Mouse (Mus musculus): ENCODE data around the gene Zfhx3. TPM values are rescaled to one million over a fixed set of nuclear protein-coding genes. Genes with fewer than 3 reads are reported as not detected.

Zfhx3 gene
- polyA plus RNA-seq, 1 experiment from 2014 or later: 17.8 TPM

- Histone ChIP-seq H3K27ac (ENCODE audit: low read depth, low read length) (no peak overlapping the region), H3K4me2 (ENCODE audit: low read length) (no peak overlapping the region), H3K27me3 (replicated peaks; ENCODE audit: control insufficient read depth, insufficient read depth, low read length) (no peaks in the 10 kb centered on the region; the same call in 1 of the 2 replicates), H3K4me3 (ENCODE audit: low read length) (no peak overlapping the region), H3K36me3 (ENCODE audit: control insufficient read depth, insufficient read depth, low read length) (no peaks in the 10 kb centered on the region), H3K4me1 (ENCODE audit: control insufficient read depth, insufficient read depth, low read depth, low read length) (peaks cover 3% of the 10 kb centered on the region; the same call in 1 of the 2 replicates), H3K9me3 (ENCODE audit: control insufficient read depth, low read length) (peaks cover 4% of the 10 kb centered on the region; the same call in 1 of the 2 replicates), H3K9ac (ENCODE audit: low read depth, low read length) (no peak overlapping the region)
- ATAC-seq: no peak
- 62% methylated on average over 6 of the region's 6 CpGs for WGBS
Observed at GRCm38 (mm10) chr8:108563420-108563819, 621.0 kb downstream of the Zfhx3 start.

DNA sequence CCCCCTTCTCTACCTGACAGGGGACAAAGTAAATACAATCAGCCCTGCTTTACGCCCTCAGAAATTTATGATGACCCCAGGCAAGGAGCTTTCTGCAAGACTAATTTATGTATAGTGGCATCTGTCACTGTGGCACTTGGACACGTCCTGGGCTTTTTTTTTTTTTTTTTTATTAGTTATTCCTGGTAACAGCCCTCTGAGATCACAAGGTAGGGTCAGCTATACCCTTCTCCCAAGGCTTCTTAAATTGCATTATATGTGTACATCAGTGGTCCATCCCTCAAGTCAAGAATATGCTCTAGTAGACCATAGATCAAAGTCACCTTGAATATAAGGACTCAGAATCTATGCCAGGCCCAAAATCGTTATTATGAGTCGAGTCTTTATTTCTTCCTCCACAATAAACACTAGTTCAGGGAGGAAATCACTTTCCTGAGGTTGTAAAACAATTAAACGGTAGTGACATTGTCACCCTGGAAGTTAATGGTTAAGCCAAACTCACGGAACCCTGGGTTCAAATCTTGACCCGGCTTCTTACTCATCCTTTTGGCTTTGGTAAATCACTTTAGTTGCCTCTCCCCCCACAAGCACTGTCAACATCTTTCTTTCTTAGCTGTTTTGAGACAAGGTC lies 621.6 kb downstream of the Zfhx3 start:
- peaks cover 3% of the 10 kb centered on the region; the same call in 1 of the 2 replicates for H3K4me1 ChIP-seq (ENCODE audit: control insufficient read depth, insufficient read depth, low read depth, low read length)
- 73% methylated on average over 7 of the region's 7 CpGs for WGBS
- ATAC-seq: no peak
- H3K36me3 ChIP-seq (ENCODE audit: control insufficient read depth, insufficient read depth, low read length): no peaks in the 10 kb centered on the region
- no peak overlapping the region for H3K4me3 ChIP-seq (ENCODE audit: low read length)
- no peaks in the 10 kb centered on the region; the same call in 1 of the 2 replicates for H3K27me3 ChIP-seq (replicated peaks; ENCODE audit: control insufficient read depth, insufficient read depth, low read length)
- H3K27ac ChIP-seq (ENCODE audit: low read depth, low read length): no peak overlapping the region
- peaks cover 4% of the 10 kb centered on the region; the same call in 1 of the 2 replicates for H3K9me3 ChIP-seq (ENCODE audit: control insufficient read depth, low read length)
- no peak overlapping the region for H3K9ac ChIP-seq (ENCODE audit: low read depth, low read length)
- no peak overlapping the region for H3K4me2 ChIP-seq (ENCODE audit: low read length)

DNA sequence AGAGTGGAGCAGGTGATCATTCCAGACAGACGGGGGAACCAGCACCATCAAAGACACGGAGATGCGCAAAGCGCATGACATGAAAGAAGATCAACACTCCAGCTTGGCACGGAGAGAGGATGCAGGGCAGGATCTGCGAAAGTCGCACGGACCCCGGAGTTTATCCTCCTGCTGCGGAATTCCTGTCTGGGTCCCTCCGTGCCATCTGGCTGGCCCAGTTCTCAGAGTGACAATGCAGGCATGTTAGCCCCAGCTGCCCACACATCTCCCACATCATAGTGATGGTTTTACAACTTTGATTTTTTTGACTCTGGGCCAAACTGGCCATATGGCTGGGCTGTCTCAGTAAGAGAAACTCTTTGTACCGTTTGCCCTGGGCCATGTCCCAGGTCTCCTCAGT lies 623.6 kb downstream of the Zfhx3 start:
- H3K9ac ChIP-seq (ENCODE audit: low read depth, low read length): no peak overlapping the region
- H3K27me3 ChIP-seq (replicated peaks; ENCODE audit: control insufficient read depth, insufficient read depth, low read length): no peaks in the 10 kb centered on the region; the same call in 1 of the 2 replicates
- H3K4me2 ChIP-seq (ENCODE audit: low read length): no peak overlapping the region
- peak; percentile 40; the same call in 1 of the 2 replicates for ATAC-seq
- peaks cover 4% of the 10 kb centered on the region; the same call in 1 of the 2 replicates for H3K9me3 ChIP-seq (ENCODE audit: control insufficient read depth, low read length)
- H3K4me1 ChIP-seq (ENCODE audit: control insufficient read depth, insufficient read depth, low read depth, low read length): peaks cover 3% of the 10 kb centered on the region; the same call in 1 of the 2 replicates
- no peaks in the 10 kb centered on the region for H3K36me3 ChIP-seq (ENCODE audit: control insufficient read depth, insufficient read depth, low read length)
- H3K4me3 ChIP-seq (ENCODE audit: low read length): no peak overlapping the region
- 66% methylated on average over 12 of the region's 12 CpGs for WGBS
- no peak overlapping the region for H3K27ac ChIP-seq (ENCODE audit: low read depth, low read length)

DNA sequence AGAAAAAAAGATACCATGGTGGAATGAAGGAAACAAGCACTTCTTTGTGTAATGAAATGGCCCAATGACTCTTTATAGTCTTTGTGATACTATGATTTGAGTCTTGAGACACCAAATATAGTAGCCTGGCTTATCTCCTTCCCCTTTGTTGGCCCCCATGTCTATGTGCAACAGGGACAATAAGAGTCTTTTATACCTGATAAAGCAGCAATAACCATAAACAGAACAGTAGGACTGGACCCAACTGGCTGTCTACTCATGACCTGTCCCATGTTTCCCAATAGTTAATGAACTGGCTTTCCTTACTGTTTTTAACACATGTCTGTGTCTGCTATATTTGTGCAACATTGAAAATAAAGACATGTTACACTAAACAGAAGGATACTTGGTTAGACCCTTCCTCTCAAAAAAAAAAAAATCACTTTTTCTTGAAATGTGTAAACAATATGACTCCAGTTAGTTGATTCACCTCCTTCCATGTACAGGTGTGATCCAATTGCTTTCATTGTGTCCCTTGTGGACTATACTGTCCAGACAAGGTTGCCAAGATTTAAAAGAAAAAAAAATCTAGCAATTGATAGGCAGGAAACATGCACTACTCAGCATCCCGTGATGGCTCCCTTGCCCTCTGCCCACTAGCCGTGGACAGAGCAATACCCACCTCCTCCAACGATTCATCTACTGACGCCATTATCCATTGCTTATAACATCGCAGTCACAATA lies 631.0 kb downstream of the Zfhx3 start:
- H3K4me2 ChIP-seq (ENCODE audit: low read length): no peak overlapping the region
- ATAC-seq: no peak
- H3K4me1 ChIP-seq (ENCODE audit: control insufficient read depth, insufficient read depth, low read depth, low read length): no peaks in the 10 kb centered on the region; the same call in 1 of the 2 replicates
- WGBS: 86% methylated on average over 5 of the region's 5 CpGs
- H3K4me3 ChIP-seq (ENCODE audit: low read length): no peak overlapping the region
- no peak overlapping the region for H3K9ac ChIP-seq (ENCODE audit: low read depth, low read length)
- H3K36me3 ChIP-seq (ENCODE audit: control insufficient read depth, insufficient read depth, low read length): no peaks in the 10 kb centered on the region
- no peaks in the 10 kb centered on the region for H3K27me3 ChIP-seq (replicated peaks; ENCODE audit: control insufficient read depth, insufficient read depth, low read length)
- H3K9me3 ChIP-seq (ENCODE audit: control insufficient read depth, low read length): no peaks in the 10 kb centered on the region
- no peak overlapping the region for H3K27ac ChIP-seq (ENCODE audit: low read depth, low read length)

- Histone ChIP-seq H3K36me3 (ENCODE audit: control insufficient read depth, insufficient read depth, low read length) (no peaks in the 10 kb centered on the region), H3K27ac (ENCODE audit: low read depth, low read length) (no peak overlapping the region), H3K4me2 (ENCODE audit: low read length) (no peak overlapping the region), H3K4me1 (ENCODE audit: control insufficient read depth, insufficient read depth, low read depth, low read length) (no peaks in the 10 kb centered on the region; the same call in 1 of the 2 replicates), H3K9ac (ENCODE audit: low read depth, low read length) (no peak overlapping the region), H3K9me3 (ENCODE audit: control insufficient read depth, low read length) (no peaks in the 10 kb centered on the region), H3K4me3 (ENCODE audit: low read length) (no peak overlapping the region), H3K27me3 (replicated peaks; ENCODE audit: control insufficient read depth, insufficient read depth, low read length) (no peaks in the 10 kb centered on the region)
- ATAC-seq: no peak
- WGBS: 30% methylated on average over 7 of the region's 7 CpGs
Observed at GRCm38 (mm10) chr8:108574101-108574500, 631.7 kb downstream of the Zfhx3 start.

DNA sequence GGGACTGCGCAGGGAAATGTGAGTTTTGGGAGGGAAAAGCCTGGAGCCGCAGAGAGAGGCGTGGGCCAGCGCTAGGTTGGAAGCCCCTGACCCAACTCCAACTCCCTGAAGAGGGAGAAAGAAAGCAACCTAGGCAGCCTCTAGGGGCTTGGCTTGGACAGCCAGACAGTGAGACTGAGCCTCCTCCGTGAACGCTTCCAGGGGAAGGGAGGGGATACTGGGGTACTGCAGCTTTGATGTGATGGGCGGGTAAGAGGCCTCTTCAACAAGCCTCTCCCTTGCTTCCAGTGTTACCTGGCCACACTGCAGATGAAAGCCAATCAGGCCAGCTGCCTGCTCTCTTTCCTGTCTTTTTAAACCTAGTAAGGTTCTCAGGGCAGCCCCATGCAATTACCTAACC lies 635.1 kb downstream of the Zfhx3 start:
- Histone ChIP-seq H3K9me3 (ENCODE audit: control insufficient read depth, low read length) (no peaks in the 10 kb centered on the region), H3K4me3 (ENCODE audit: low read length) (no peak overlapping the region), H3K4me2 (ENCODE audit: low read length) (no peak overlapping the region), H3K4me1 (ENCODE audit: control insufficient read depth, insufficient read depth, low read depth, low read length) (no peaks in the 10 kb centered on the region; the same call in 1 of the 2 replicates), H3K27me3 (replicated peaks; ENCODE audit: control insufficient read depth, insufficient read depth, low read length) (no peaks in the 10 kb centered on the region), H3K36me3 (ENCODE audit: control insufficient read depth, insufficient read depth, low read length) (no peaks in the 10 kb centered on the region), H3K9ac (ENCODE audit: low read depth, low read length) (0 out of 2 replicates have a peak overlapping the region, but pooled peaks have one; percentile 28), H3K27ac (ENCODE audit: low read depth, low read length) (no peak overlapping the region)
- 43% methylated on average over 7 of the region's 7 CpGs for WGBS
- ATAC-seq: no peak

DNA sequence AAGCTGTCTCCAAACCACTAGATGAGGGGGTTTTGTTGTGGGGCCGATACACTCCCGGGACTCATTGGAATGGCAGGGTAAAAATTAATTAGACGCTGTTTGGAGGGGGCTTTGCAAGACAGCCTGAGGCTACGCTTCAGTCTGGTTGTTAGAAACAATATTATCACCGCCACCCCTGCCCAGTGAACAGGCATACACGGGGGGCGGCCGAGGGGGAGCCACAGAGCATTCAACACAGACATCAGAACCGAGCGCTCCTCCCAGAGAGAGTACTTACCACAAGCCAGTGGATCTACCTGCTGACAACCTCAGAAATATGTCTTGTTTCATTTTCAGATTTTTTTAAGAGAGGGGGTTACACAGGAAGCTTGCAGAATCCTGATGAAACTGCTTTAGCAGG lies 635.9 kb downstream of the Zfhx3 start:
- H3K4me2 ChIP-seq (ENCODE audit: low read length): no peak overlapping the region
- H3K27ac ChIP-seq (ENCODE audit: low read depth, low read length): no peak overlapping the region
- WGBS: 55% methylated on average over 10 of the region's 10 CpGs
- H3K27me3 ChIP-seq (replicated peaks; ENCODE audit: control insufficient read depth, insufficient read depth, low read length): no peaks in the 10 kb centered on the region
- H3K36me3 ChIP-seq (ENCODE audit: control insufficient read depth, insufficient read depth, low read length): no peaks in the 10 kb centered on the region
- ATAC-seq: no peak
- no peak overlapping the region for H3K9ac ChIP-seq (ENCODE audit: low read depth, low read length)
- H3K4me1 ChIP-seq (ENCODE audit: control insufficient read depth, insufficient read depth, low read depth, low read length): no peaks in the 10 kb centered on the region; the same call in 1 of the 2 replicates
- H3K9me3 ChIP-seq (ENCODE audit: control insufficient read depth, low read length): no peaks in the 10 kb centered on the region
- H3K4me3 ChIP-seq (ENCODE audit: low read length): no peak overlapping the region

DNA sequence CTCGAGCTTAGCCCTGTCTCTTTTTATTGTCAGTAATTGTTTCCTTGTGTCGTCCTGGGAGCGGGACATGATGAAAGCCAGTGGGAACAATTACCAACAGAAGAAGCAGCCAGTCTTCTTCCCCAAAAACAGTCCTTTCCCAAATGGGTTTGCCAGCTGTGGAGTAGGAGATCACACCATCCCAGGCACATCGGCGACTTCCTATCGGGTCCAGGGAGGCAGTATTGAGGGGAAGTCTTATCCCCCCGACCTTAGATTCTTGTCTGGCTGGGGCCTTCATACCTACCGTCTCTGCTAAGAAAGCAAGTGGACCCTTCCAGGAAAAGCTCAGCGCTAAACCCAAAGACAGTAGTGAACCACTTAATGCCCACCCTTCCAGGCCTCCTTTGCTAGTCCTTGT lies 637.4 kb downstream of the Zfhx3 start:
- Histone ChIP-seq H3K9me3 (ENCODE audit: control insufficient read depth, low read length) (no peaks in the 10 kb centered on the region), H3K27ac (ENCODE audit: low read depth, low read length) (no peak overlapping the region), H3K36me3 (ENCODE audit: control insufficient read depth, insufficient read depth, low read length) (no peaks in the 10 kb centered on the region), H3K9ac (ENCODE audit: low read depth, low read length) (no peak overlapping the region), H3K4me1 (ENCODE audit: control insufficient read depth, insufficient read depth, low read depth, low read length) (no peaks in the 10 kb centered on the region; the same call in 1 of the 2 replicates), H3K4me2 (ENCODE audit: low read length) (no peak overlapping the region), H3K27me3 (replicated peaks; ENCODE audit: control insufficient read depth, insufficient read depth, low read length) (no peaks in the 10 kb centered on the region), H3K4me3 (ENCODE audit: low read length) (no peak overlapping the region)
- 65% methylated on average over 9 of the region's 9 CpGs for WGBS
- no peak for ATAC-seq

GRCm38 (mm10) chr8:108580364-108580763 lies 637.9 kb downstream of the Zfhx3 start:
- ATAC-seq: no peak
- no peaks in the 10 kb centered on the region for H3K9me3 ChIP-seq (ENCODE audit: control insufficient read depth, low read length)
- H3K4me3 ChIP-seq (ENCODE audit: low read length): no peak overlapping the region
- no peaks in the 10 kb centered on the region for H3K27me3 ChIP-seq (replicated peaks; ENCODE audit: control insufficient read depth, insufficient read depth, low read length)
- H3K4me2 ChIP-seq (ENCODE audit: low read length): no peak overlapping the region
- H3K36me3 ChIP-seq (ENCODE audit: control insufficient read depth, insufficient read depth, low read length): no peaks in the 10 kb centered on the region
- H3K27ac ChIP-seq (ENCODE audit: low read depth, low read length): no peak overlapping the region
- WGBS: 96% methylated on average over 5 of the region's 5 CpGs
- H3K4me1 ChIP-seq (ENCODE audit: control insufficient read depth, insufficient read depth, low read depth, low read length): no peaks in the 10 kb centered on the region; the same call in 1 of the 2 replicates
- no peak overlapping the region for H3K9ac ChIP-seq (ENCODE audit: low read depth, low read length)

Measured in hindbrain, embryonic 16.5 days (tissue).